ENCODE assay signal across 8 mouse cellular contexts in genomic region chr16:57231089-57231936, GRCm38 (mm10). TPM values are rescaled to one million over a fixed set of nuclear protein-coding genes. Genes with fewer than 3 reads are reported as not detected.
A peak's percentile ranks its signal among the peaks of the same experiment; 100 is the strongest.
DNase-seq lines count a peak whose midpoint lies in the region; ATAC-seq lines count a peak whose summit lies in the region.

TSS of gene Tbc1d23 (minus strand) at chr16:57231504.

- H3K27me3 ChIP-seq in lung, embryonic 16.5 days (ENCODE audit: control insufficient read depth, insufficient read depth, low read depth, low read length): no peaks in the 10 kb centered on the region

- H3K4me2 ChIP-seq in lung, embryonic 16.5 days (ENCODE audit: low read depth, low read length): peak within 1 kb of the TSS; percentile 72

- DNase-seq in MEL-GATA-1-ER (ENCODE audit: extremely low read depth, low read depth): peak; percentile 99
- DNase-seq in cerebellum, adult 8-10 months: peak; percentile 95
- peak; percentile 99 for DNase-seq in forelimb bud, embryonic 11.5 days (ENCODE audit: low read depth, low spot score)
- DNase-seq in layer of hippocampus, adult 9-10 months (ENCODE audit: low spot score): peak; percentile 93
- peak; percentile 96 for DNase-seq in ovary, postnatal 10 days (ENCODE audit: low spot score)
- DNase-seq in thymus, postnatal 10 days (ENCODE audit: low spot score in 2 of 2): peak; percentile 92 to 95

- no peaks in the 10 kb centered on the region for H3K9me3 ChIP-seq in lung, embryonic 16.5 days (ENCODE audit: control insufficient read depth, low read length)

- WGBS in lung, embryonic 16.5 days: under 1% methylated on average over 42 of the region's 42 CpGs

- H3K27ac ChIP-seq in lung, embryonic 16.5 days (ENCODE audit: low read length): peak within 1 kb of the TSS; percentile 65

- ATAC-seq in hematopoietic stem cell, adult 5-6 weeks (replicated peaks in 1 of 2; ENCODE audit: insufficient read depth in 1 of 2, low FRiP score in 2 of 2, low TSS enrichment in 1 of 2, low read depth in 1 of 2, poor library complexity in 2 of 2, severe bottlenecking in 2 of 2): peak; percentile 98
- ATAC-seq in lung, embryonic 16.5 days (ENCODE audit: low read depth): peak; percentile 99

- H3K9ac ChIP-seq in lung, embryonic 16.5 days (ENCODE audit: low read length): peak within 1 kb of the TSS; percentile 91

- peaks cover 10% of the 10 kb centered on the region for H3K4me1 ChIP-seq in lung, embryonic 16.5 days (replicated peaks; ENCODE audit: control insufficient read depth, insufficient read depth, low read length)

- peak within 1 kb of the TSS; percentile 96 for H3K4me3 ChIP-seq in lung, embryonic 16.5 days (ENCODE audit: low read length)

- H3K36me3 ChIP-seq in lung, embryonic 16.5 days (ENCODE audit: control insufficient read depth, insufficient read depth, low read length): no peaks in the 10 kb centered on the region

RNA-seq across cellular contexts. Expression of gene Tbc1d23, which starts in this region (rescaled TPM):
- total RNA-seq in hematopoietic stem cell, adult 5-6 weeks (2017): 47.8 and 74.7 TPM in 2 replicates
- 24.0 and 25.0 TPM in 2 replicates for polyA plus RNA-seq in lung, embryonic 16.5 days (2015; fragmentation: Nextera tagmentation; extraction: Ambion mirVana)

Comparison
In these comparisons a context has a peak if more than half of its experiments do, and no peak if none do; other contexts are left out.
1. Peak in every context shown above with its lines: DNase-seq, ATAC-seq, H3K4me3 ChIP-seq and H3K27ac ChIP-seq.